Mouse (Mus musculus) left cerebral cortex, postnatal 25 days (tissue): Measurements from ENCODE around the gene Taf3. TPM values are rescaled to one million over a fixed set of nuclear protein-coding genes. Genes with fewer than 3 reads are reported as not detected.

Experiments used
- DNase-seq, 2 experiments: peaks; one replicate each; pipeline ENCODE4 v3.0.0; 2022; ENCODE audit warnings: low spot score in 2 of 2, mixed read lengths in 1 of 2
- intact Hi-C: fragments of 180-260 bp; cut with DNase I; formaldehyde crosslinking; loops from one replicate; pipeline ENCODE4 v1.15.1; 2025
- total RNA-seq, 2 experiments: library from RNA; stranded (reverse); gene quantifications; 2 replicates each; pipeline ENCODE4 v1.2.3; 2021

The Taf3 gene
- total RNA-seq, 2 experiments from 2014 or later: 14.6 to 15.2 TPM

GRCm38 (mm10) chr2:10021296-10021695 lies 27.1 kb downstream of the Taf3 start:
- no peak for DNase-seq
- intact Hi-C loops: no loop called here

GRCm38 (mm10) chr2:10014951-10015635 lies 33.3 kb downstream of the Taf3 start:
- intact Hi-C loops: loop anchor here (5.0 kb wide), 1 partner anchor 1138 kb away; no protein-coding TSS in a partner anchor
- no peak for DNase-seq

- intact Hi-C loops: loop anchor here (2.0 to 5.0 kb wide), 2 partner anchors 1133 to 1256 kb away; no protein-coding TSS in a partner anchor
- DNase-seq: peak; percentile 30 to 58
Measured at GRCm38 (mm10) chr2:10010263-10010909, 38.0 kb downstream of the Taf3 start.

- intact Hi-C loops: loop anchor here (2.0 to 5.0 kb wide), 3 partner anchors 1132 to 1335 kb away; no protein-coding TSS in a partner anchor
- DNase-seq: no peak
Measured at GRCm38 (mm10) chr2:10009671-10010254, 38.6 kb downstream of the Taf3 start.

- intact Hi-C loops: loop anchor here (2.0 kb wide), 1 partner anchor 1334 kb away; no protein-coding TSS in a partner anchor
- DNase-seq: no peak
Measured at GRCm38 (mm10) chr2:10008593-10008992, 39.8 kb downstream of the Taf3 start.

- no peak for DNase-seq
- intact Hi-C loops: no loop called here
Measured at GRCm38 (mm10) chr2:10004960-10005621, 43.3 kb downstream of the Taf3 start.

GRCm38 (mm10) chr2:10003358-10003757 lies 45.0 kb downstream of the Taf3 start:
- no peak for DNase-seq
- intact Hi-C loops: no loop called here

- intact Hi-C loops: no loop called here
- peak in 1 of 2 experiments; percentile 69 for DNase-seq
Measured at GRCm38 (mm10) chr2:10001591-10001990, 46.8 kb downstream of the Taf3 start.

- DNase-seq: no peak
- intact Hi-C loops: no loop called here
Measured at GRCm38 (mm10) chr2:9997535-9997934, 50.9 kb downstream of the Taf3 start.

- intact Hi-C loops: no loop called here
- DNase-seq: no peak
Measured at GRCm38 (mm10) chr2:9996111-9996510, 52.3 kb downstream of the Taf3 start.

- no peak for DNase-seq
- intact Hi-C loops: no loop called here
Measured at GRCm38 (mm10) chr2:9990690-9991229, 57.6 kb downstream of the Taf3 start.

GRCm38 (mm10) chr2:9989649-9990547 lies 58.5 kb downstream of the Taf3 start:
- DNase-seq: no peak
- intact Hi-C loops: no loop called here

- DNase-seq: no peak
Measured at GRCm38 (mm10) chr2:9988290-9988689, 60.1 kb downstream of the Taf3 start.

GRCm38 (mm10) chr2:9985979-9986447 lies 62.4 kb downstream of the Taf3 start:
- intact Hi-C loops: no loop called here
- no peak for DNase-seq

More at GRCm38 (mm10) chr2:9988290-9988689, 60.1 kb downstream of the Taf3 start:
- intact Hi-C loops: no loop called here

- no peak for DNase-seq
- intact Hi-C loops: no loop called here
Measured at GRCm38 (mm10) chr2:9982446-9982845, 66.0 kb downstream of the Taf3 start.

- no peak for DNase-seq
- intact Hi-C loops: no loop called here
Measured at GRCm38 (mm10) chr2:9971927-9972326, 76.5 kb downstream of the Taf3 start.

- DNase-seq: no peak
- intact Hi-C loops: no loop called here
Measured at GRCm38 (mm10) chr2:9970579-9970978, 77.8 kb downstream of the Taf3 start.

- intact Hi-C loops: no loop called here
- DNase-seq: no peak
Measured at GRCm38 (mm10) chr2:9970178-9970577, 78.2 kb downstream of the Taf3 start.

- intact Hi-C loops: no loop called here
- DNase-seq: no peak
Measured at GRCm38 (mm10) chr2:9969734-9970133, 78.7 kb downstream of the Taf3 start.
